Mouse (Mus musculus) T-helper 1 cell (primary cell): ENCODE results near the gene 2010300C02Rik.
"Not testable (repeated sequence)": the region's sequence is repeated elsewhere in the genome, so short reads cannot be mapped to it uniquely, and the experiment has no call there.

Experiments used
- in situ Hi-C: fragments of 300-600 bp; cut with MboI, MseI; formaldehyde crosslinking; loops from one replicate; pipeline ENCODE4 v1.15.1; 2025; ENCODE audit warnings: high pct_unique_total_duplicates

The 2010300C02Rik gene

GRCm38 (mm10) chr1:37630412-37631210 lies 89.3 kb downstream of the 2010300C02Rik start:
- in situ Hi-C loops, result loop anchor here (5.0 to 10.0 kb wide), 2 partner anchors 186 to 358 kb away; no protein-coding TSS in a partner anchor

- in situ Hi-C loops, result loop anchor here (5.0 to 10.0 kb wide), 3 partner anchors 153 to 358 kb away; no protein-coding TSS in a partner anchor
These were observed 90.0 kb downstream of the 2010300C02Rik start for GRCm38 (mm10) chr1:37629876-37630275.

- in situ Hi-C loops, result loop anchor here (5.0 kb wide), 1 partner anchor 151 kb away; no protein-coding TSS in a partner anchor
These were observed 91.1 kb downstream of the 2010300C02Rik start for GRCm38 (mm10) chr1:37628749-37629148.

GRCm38 (mm10) chr1:37624185-37624584 lies 95.7 kb downstream of the 2010300C02Rik start:
- in situ Hi-C loops, result no loop called here

GRCm38 (mm10) chr1:37622049-37622448 lies 97.8 kb downstream of the 2010300C02Rik start:
- in situ Hi-C loops, result no loop called here

GRCm38 (mm10) chr1:37619542-37619941 lies 100.3 kb downstream of the 2010300C02Rik start:
- in situ Hi-C loops, result no loop called here

- in situ Hi-C loops, result no loop called here
These were observed 102.8 kb downstream of the 2010300C02Rik start for GRCm38 (mm10) chr1:37617047-37617446.

- in situ Hi-C loops, result no loop called here
These were observed 103.3 kb downstream of the 2010300C02Rik start for GRCm38 (mm10) chr1:37616569-37616968.

- in situ Hi-C loops, result no loop called here
These were observed 104.4 kb downstream of the 2010300C02Rik start for GRCm38 (mm10) chr1:37615290-37616040.

- in situ Hi-C loops, result no loop called here
These were observed 105.0 kb downstream of the 2010300C02Rik start for GRCm38 (mm10) chr1:37614836-37615235.

- in situ Hi-C loops, result no loop called here
These were observed 105.8 kb downstream of the 2010300C02Rik start for GRCm38 (mm10) chr1:37614130-37614529.

- in situ Hi-C loops, result no loop called here
These were observed 108.9 kb downstream of the 2010300C02Rik start for GRCm38 (mm10) chr1:37611032-37611431.

- in situ Hi-C loops, result no loop called here
These were observed 109.6 kb downstream of the 2010300C02Rik start for GRCm38 (mm10) chr1:37610242-37610641.

- in situ Hi-C loops, result not testable (repeated sequence)
These were observed 114.2 kb downstream of the 2010300C02Rik start for GRCm38 (mm10) chr1:37605694-37606093.

- in situ Hi-C loops, result no loop called here
These were observed 116.7 kb downstream of the 2010300C02Rik start for GRCm38 (mm10) chr1:37603206-37603605.

- in situ Hi-C loops, result no loop called here
These were observed 117.6 kb downstream of the 2010300C02Rik start for GRCm38 (mm10) chr1:37602268-37602667.

GRCm38 (mm10) chr1:37601461-37601860 lies 118.4 kb downstream of the 2010300C02Rik start:
- in situ Hi-C loops, result no loop called here

GRCm38 (mm10) chr1:37600640-37601175 lies 119.2 kb downstream of the 2010300C02Rik start:
- in situ Hi-C loops, result no loop called here

GRCm38 (mm10) chr1:37598986-37599385 lies 120.9 kb downstream of the 2010300C02Rik start:
- in situ Hi-C loops, result no loop called here

- in situ Hi-C loops, result not testable (repeated sequence)
These were observed 125.1 kb downstream of the 2010300C02Rik start for GRCm38 (mm10) chr1:37594812-37595211.

- in situ Hi-C loops, result no loop called here
These were observed 133.9 kb downstream of the 2010300C02Rik start for GRCm38 (mm10) chr1:37585809-37586480.
